Mouse (Mus musculus) adrenal gland, postnatal 25 days (tissue): ENCODE measurements around the gene Ccdc107. TPM values are rescaled to one million over a fixed set of nuclear protein-coding genes. Genes with fewer than 3 reads are reported as not detected.
"Not testable (repeated sequence)": the region's sequence is repeated elsewhere in the genome, so short reads cannot be mapped to it uniquely, and the experiment has no call there.

ENCODE experiments used
- DNase-seq: peaks from one replicate; pipeline ENCODE4 v3.0.0; 2021; ENCODE audit warnings: mixed read lengths
- total RNA-seq: library from RNA; stranded (reverse); gene quantifications from 2 replicates; pipeline ENCODE4 v1.2.3, GENCODE M21; 2021

Gene Ccdc107
- total RNA-seq, 1 experiment from 2014 or later: 54.6 TPM

- DNase-seq: not testable (repeated sequence)
Observed at GRCm38 (mm10) chr4:43485666-43486065, 7.0 kb upstream of the Ccdc107 start.

GRCm38 (mm10) chr4:43489611-43490010, 3.1 kb upstream of the Ccdc107 start:
- no peak for DNase-seq

DNA sequence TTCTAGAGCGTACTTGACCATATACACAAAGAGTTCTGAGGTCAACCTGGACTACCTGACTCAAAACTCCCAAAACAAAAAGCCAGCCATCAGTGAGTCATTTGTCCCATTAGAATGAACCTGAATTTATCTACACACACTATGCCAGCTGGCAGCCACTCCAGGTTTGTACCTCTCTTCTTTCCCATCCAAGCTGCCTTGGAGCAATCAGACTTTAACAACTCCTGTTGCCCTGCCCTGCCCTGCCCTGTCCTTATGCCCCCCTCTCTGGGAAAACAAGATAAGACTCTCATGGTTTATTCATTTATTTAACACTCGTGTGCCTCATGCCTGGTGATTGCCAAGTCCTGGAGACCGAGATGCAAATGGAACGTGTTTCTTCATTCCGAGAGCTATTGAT, 1.9 kb upstream of the Ccdc107 start:
- DNase-seq: no peak

DNA sequence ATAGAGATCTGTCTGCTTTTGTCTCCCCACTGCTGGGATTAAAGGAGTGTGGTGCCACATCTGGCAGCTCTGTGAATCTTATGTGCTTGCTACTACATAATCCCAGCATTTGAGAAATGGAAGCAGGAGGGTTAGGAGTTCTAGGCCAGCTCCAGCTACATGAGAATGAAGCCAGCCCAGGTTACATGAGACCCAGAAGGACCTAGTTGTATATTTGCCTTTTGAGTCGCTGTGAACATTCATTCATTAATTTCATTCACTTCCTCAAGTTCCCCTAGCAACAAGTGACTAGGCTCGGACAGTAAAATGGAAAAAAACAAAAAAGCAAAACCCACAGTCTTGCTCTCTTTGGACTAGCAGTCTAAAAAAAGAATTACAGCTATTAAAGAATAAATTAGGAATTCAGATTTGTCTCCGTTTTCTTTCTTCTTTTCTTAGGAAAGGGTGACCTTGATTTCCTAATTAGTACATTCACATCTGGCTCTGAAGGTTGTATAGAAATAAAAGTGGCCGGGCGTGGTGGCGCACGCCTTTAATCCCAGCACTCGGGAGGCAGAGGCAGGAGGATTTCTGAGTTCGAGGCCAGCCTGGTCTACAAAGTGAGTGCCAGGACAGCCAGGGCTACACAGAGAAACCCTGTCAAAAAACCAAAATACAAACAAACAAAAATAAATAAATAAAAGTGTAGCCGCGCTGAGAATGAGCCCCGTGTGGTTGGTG, 439 bp upstream of the Ccdc107 start:
- no peak for DNase-seq

DNA sequence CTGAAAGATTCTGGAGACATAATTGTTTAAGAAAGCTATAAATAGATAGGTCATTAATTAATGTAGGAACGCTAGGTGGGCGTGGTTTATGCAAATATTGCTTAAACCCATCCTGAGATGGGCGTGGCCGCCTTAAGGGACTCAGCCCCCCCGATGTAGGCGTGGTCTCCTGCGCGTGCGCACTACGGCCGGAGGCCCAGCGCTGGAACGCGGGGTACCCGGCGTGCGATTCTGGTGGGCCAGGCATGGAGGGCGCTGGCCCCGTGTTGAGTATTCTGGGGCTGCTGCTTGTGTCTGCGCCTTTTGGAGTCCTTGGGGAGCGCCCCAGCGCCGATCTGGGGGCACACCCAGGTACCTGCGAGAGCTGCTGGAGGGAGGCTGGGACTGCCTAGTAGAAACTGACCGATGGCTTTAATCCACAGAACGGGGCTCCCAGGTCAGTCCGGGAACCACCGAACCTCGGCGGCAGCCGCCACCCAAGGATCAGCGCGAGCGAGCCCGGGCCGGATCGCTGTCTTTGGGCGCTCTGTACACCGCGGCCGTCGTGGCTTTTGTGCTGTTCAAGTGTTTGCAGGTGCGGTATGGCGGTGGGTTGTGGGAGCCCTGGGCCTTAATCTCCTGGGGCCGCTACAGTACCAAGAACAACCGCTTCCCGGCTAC, 616 bp downstream of the Ccdc107 start:
- peak; percentile 97 for DNase-seq

DNA sequence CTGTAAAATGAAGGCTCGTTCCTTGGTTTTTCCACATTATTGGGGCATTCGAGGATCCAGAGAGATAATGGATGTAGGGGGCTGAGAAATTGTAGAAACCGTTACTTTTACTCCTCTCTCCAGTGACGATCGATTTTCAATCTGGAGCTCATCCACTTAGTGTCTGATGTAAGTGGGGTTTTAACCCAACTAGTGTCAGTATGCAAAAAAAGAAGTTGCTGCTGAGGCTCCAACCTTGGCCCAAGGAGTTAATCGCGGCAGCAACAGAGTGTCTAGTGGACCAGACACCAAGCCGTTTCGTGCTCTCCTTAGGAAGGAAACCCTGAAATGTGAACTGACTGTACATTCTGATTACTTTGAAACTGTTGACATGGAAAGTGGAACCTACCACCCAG, 1.1 kb downstream of the Ccdc107 start:
- DNase-seq: no peak

DNA sequence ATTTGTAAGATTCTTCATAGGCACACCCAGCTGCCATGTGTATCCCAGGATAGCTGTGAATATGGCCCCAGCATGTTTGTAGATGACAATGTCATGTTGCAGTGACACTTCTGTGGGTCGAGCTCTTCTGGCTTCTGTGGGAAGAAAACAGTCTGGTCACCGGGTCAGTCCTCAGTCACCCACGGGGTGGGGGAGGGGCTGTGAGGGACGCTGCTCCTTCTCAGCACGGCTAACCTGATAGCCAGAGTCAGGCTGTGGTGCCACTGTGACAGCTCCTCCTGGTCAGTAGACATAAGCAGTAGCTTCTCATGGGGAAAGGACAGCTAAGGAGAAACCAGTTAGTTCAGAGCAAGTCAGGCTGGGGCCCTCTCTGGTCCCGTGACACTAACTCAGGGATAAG, 3.9 kb downstream of the Ccdc107 start:
- DNase-seq: no peak

- DNase-seq: no peak
Observed at GRCm38 (mm10) chr4:43497405-43497804, 4.7 kb downstream of the Ccdc107 start.

DNA sequence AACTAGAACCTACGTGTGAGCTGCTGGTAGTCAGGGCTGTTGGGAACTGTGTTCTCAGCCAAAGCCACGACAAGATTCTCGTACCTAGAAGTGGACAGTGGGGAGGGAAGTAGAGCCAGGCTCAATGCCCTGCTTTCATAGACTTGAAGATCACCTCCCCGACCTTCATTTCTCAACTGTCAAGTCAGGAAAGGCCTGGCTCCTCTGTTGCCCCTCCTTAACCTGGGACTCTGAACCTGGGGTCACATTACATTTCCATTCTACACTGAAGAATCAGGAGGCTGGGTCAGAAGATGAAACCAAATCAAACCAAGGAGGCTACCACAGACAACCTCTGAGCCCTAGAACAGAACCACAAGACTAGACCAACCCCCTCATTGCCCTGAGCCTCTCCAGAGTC, 5.2 kb downstream of the Ccdc107 start:
- no peak for DNase-seq

DNA sequence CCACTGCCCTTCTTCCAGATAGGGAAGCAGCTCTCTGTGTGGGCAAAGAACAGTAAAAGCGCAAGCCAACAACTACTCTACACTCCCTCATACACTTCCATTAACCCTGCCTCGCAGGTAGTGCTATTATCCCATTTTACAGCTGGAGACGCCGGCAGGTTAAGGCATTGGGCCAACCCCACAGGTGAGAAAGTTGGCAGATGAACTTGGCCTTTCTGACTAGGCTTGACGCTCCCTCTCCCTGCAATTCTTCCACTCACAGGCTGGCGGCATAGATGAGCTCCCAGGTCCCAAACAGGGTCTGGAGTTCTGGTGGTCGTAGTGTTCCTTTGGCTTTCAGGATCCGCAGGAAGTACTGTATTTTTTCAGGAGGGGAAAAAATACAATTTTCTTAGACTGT, 6.3 kb downstream of the Ccdc107 start:
- DNase-seq: no peak

- DNase-seq: peak; percentile 90
Observed at GRCm38 (mm10) chr4:43499407-43500333, 7.0 kb downstream of the Ccdc107 start, which contains the start of gene Arhgef39. Arhgef39 (minus strand) TSS chr4:43499695.

DNA sequence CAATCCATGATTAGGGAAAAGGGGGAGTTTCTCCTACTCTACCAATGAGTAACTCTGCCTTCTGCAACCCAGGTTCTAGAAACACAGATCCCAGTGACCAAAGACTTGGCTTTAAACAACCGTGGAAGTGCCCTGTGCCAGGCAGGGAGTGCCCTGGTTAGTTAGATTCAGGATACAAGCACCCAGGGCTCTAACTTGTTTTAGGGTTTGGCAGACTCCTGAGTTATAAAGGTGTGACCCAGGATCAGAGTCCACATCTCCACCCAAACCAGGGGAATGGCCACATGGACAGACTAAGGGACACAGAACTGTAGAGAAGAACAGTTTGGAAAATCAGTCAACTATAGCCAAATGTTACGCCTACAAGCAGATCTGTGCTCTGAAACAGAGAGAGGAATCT, 10.3 kb downstream of the Ccdc107 start:
- DNase-seq: no peak

DNA sequence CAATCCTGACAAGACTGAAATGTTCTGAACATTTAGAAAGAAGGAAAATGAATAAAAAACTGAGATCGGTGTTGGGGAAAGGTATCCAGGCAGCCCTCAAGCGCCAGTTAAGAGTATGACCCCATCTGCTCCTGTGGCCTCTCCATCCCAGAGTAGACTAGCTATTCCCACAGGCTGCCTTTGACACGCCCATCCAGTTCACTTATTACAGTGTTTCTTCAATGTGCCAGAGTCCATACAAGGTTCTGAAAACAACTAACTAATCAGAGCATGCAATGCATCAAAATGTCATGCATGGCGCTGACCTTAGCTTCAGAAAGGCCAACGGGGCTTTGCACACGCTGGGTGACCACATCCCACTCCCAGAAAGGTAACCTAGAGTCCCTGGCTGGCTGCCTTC, 10.8 kb downstream of the Ccdc107 start:
- no peak for DNase-seq

DNA sequence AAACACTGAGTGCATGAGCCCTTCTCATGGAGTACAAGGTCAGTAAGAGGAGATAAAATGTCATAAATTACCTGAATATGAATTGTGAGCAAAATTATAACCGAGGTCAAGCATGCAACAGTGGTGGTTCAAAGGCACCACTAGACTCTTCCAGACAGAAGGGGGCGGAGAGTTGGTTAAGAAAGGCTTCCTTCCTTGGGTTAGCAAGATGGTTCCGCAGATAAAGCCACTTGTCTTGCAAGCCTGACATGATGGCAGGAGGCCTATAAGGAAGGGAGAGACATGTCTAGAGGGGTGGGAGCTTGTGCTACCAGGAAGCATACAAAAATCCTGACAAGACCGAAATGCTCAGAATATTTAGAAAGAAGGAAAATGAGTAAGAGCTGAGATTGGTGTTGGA, 11.6 kb downstream of the Ccdc107 start:
- DNase-seq: no peak

GRCm38 (mm10) chr4:43506074-43506473, 13.4 kb downstream of the Ccdc107 start:
- DNase-seq: no peak

GRCm38 (mm10) chr4:43506536-43507185, 14.0 kb downstream of the Ccdc107 start, which contains the start of gene Car9:
Car9 (plus strand) TSS chr4:43506966.
- no peak for DNase-seq

GRCm38 (mm10) chr4:43507938-43508665, 15.4 kb downstream of the Ccdc107 start:
- DNase-seq: no peak

DNA sequence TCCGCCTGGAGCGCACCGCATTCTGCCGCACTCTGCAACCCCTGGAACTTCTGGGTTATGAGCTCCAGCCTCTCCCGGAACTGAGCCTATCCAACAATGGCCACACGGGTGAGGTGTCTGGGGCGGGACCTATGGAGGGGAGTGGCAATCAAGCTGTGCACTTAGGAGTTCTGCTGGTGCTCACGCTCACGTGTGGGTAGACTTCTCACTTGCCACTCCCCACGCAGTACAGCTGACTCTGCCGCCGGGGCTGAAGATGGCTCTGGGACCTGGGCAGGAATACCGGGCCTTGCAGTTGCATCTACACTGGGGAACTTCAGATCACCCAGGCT, 15.9 kb downstream of the Ccdc107 start:
- DNase-seq: peak; percentile 69

DNA sequence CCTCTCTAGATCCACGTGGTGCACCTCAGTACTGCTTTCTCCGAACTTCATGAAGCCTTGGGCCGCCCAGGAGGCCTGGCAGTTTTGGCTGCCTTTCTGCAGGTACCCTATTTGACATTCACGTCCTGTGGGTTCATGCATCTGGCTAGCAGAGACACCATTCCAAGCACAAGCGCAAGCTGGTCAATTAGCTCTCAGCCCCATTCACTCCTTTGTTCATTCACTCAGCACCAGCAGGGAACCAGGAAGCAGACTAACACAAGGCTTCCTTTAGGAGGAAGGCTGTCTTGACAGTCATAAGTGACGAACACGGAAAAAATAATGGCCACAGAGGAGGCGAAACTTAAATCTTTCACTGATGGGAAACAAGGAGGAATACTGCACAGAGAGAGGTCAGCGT, 16.4 kb downstream of the Ccdc107 start:
- DNase-seq: no peak

DNA sequence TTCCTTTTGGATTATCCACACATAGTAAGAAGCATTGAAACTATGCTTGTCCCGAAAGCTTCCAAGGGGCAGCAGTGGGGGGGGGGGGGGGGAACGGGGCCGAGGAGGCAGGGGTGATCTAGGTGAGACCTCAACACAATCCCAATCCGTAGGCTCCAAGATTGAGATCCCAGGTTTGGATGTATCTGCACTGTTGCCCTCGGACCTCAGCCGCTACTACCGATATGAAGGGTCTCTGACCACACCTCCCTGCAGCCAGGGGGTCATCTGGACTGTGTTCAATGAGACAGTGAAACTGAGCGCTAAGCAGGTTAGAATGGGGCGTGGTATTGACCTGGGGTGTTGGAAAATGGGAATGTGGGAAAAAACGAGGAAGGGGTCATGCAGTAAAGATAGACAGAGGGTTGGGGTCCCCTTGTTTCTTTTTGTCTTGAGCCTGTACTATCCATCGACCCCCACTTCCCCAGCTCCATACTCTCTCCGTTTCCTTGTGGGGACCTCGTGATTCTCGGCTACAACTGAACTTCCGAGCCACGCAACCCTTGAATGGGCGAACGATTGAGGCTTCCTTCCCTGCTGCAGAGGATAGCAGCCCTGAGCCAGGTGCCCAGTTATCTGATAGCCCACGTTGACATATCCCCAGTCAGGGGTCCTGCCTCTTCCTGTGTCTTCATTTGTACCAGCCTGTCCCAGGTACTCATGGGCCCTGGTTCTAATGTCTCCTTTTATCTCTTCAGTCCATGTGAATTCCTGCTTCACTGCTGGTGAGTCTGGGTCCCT, 19.2 kb downstream of the Ccdc107 start:
- DNase-seq: no peak

GRCm38 (mm10) chr4:43512653-43513052, 20.0 kb downstream of the Ccdc107 start:
- DNase-seq: no peak
